Mouse (Mus musculus) bone marrow, adult 2 months (tissue): ENCODE measurements around the gene Fmnl3. TPM values are rescaled to one million over a fixed set of nuclear protein-coding genes. Genes with fewer than 3 reads are reported as not detected.
A peak's percentile ranks its signal among the peaks of the same experiment; 100 is the strongest.

Source experiments
- H3K27ac ChIP-seq: fragments of 200-500 bp; 2 replicates; pipeline ENCODE4 v1.5.1; 2012; ENCODE audit warnings: low read depth, mild to moderate bottlenecking, control low read depth, inconsistent platforms, low read length; ENCODE audit not compliant: control insufficient read depth, poor library complexity, insufficient read depth
- H3K4me1 ChIP-seq: fragments of 200-500 bp; 2 replicates; pipeline ENCODE4 v1.6.1; 2011; ENCODE audit warnings: low read length; ENCODE audit not compliant: control insufficient read depth, insufficient read depth
- H3K4me3 ChIP-seq: fragments of 200-500 bp; replicated peaks from 2 replicates; pipeline ENCODE3; 2011; ENCODE audit warnings: mild to moderate bottlenecking, low read depth, low read length, control low read depth; ENCODE audit not compliant: control insufficient read depth
- CTCF ChIP-seq: fragments of 200-500 bp; IDR thresholded peaks from 2 replicates; pipeline ENCODE4 v1.5.1; 2011; ENCODE audit warnings: low read length, control low read depth; ENCODE audit not compliant: control insufficient read depth, insufficient read depth
- POLR2A ChIP-seq: fragments of 200-500 bp; IDR thresholded peaks from 2 replicates; pipeline ENCODE4 v1.6.1; 2011; ENCODE audit warnings: low read depth, mild to moderate bottlenecking, control low read depth, low read length, borderline replicate concordance; ENCODE audit not compliant: control insufficient read depth
- WGBS: fragments of 180-500 bp; shearing (Covaris S2); methylation state at CpG from one replicate; pipeline ENCODE4 v1.1.7; 2018; 5-methylcytosine and 5-hydroxymethylcytosine counted together
- polyA plus RNA-seq: library from polyadenylated mRNA; stranded (reverse); fragments of >200 nt; gene quantifications from 2 replicates; pipeline ENCODE4 v1.2.4, GENCODE M21; 2011; ENCODE audit warnings: low replicate concordance; ENCODE audit not compliant: missing spikeins, insufficient read depth, insufficient read length

Fmnl3 gene
- polyA plus RNA-seq, 1 experiment, result 17.7 TPM

DNA sequence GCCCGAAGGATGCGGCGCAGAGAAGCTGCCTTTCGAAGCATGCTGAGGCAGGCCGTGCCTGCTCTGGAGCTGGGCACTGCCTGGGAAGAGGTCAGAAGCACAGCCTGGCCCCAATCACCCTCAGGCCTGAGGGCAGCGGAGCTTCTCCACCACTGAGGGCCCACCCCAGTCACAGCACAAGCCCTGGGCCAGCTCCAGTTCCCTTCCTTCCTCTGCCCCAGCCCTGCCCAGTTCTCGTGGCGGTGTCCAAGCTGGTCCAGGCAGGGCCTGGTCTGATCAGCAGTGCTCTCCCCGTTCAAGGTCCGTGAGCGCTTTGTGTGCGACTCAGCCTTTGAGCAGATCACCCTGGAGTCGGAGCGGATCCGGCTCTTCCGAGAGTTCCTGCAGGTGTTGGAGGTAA is 55.4 kb downstream of the Fmnl3 start:
- Histone ChIP-seq H3K27ac (no peak overlapping the region; the same call in 1 of the 2 replicates), H3K4me1 (no peaks in the 10 kb centered on the region), H3K4me3 (no peak overlapping the region)
- WGBS, result 86% methylated on average over 16 of the region's 16 CpGs
- TF ChIP-seq POLR2A (no peak), CTCF (no peak)

DNA sequence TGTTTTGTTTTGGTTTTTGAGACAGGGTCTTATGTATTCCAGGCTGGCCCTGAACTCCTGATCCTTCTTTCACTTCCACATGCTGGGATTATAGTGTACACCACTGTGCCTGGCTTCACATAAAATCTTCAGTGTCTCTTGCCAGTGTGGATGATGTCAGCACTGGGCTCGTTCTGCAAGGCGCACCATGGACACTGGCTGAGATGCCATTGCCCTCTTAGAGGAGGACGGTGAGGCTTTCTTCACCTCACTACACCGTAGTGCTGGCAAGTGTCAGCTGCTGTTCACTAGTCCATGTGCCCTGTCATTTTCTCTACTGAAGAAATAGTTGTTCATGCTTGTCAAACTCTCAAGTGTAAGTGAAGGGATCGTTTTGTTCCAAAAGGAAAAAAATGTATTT is 59.7 kb downstream of the Fmnl3 start:
- H3K4me1 ChIP-seq, result no peaks in the 10 kb centered on the region
- H3K4me3 ChIP-seq, result no peak overlapping the region
- TF ChIP-seq POLR2A (no peak), CTCF (no peak)
- no peak overlapping the region for H3K27ac ChIP-seq
- 83% methylated on average over 5 of the region's 5 CpGs for whole genome bisulfite sequencing

DNA sequence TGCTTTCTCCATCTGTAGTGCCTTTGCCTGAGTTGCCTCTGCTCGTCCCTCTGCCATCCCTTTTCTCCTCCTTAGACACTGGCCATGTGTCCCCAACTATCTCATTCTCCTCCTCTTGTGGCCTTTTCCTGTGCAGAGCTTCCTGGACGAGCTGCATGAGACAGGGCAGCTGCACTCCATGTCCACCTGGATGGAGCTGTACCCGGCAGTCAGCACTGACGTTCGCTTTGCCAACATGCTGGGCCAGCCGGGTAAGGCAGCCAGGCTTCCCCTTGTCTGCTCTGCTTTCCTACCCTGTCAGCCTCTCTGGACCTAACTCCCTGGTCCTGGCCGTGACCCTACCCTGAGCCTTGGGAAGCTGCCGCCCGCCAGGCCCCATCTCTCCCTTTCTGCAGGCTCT is 60.7 kb downstream of the Fmnl3 start:
- TF ChIP-seq POLR2A (no peak), CTCF (no peak)
- 85% methylated on average over 9 of the region's 9 CpGs for WGBS
- Histone ChIP-seq H3K4me3 (no peak overlapping the region), H3K4me1 (no peaks in the 10 kb centered on the region), H3K27ac (no peak overlapping the region)

DNA sequence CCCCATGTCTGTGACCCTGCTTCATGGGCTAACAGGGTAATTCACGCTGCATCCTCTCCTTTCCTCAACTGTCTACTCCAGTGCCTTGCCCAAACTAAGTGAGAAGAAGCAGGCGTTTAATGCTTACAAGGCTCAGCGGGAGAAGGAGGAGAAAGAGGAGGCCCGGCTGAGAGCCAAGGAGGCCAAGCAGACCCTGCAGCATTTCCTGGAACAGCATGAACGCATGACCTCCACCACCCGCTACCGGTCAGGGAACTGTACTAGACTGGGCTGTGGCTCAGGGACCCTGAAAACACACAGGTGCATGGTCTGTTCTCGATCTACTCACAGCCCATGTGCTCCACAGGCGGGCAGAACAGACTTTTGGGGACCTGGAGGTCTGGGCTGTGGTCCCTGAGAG is 62.8 kb downstream of the Fmnl3 start:
- Histone ChIP-seq H3K4me1 (no peaks in the 10 kb centered on the region), H3K4me3 (no peak overlapping the region), H3K27ac (no peak overlapping the region)
- no peak for TF ChIP-seq POLR2A
- no peak for TF ChIP-seq CTCF
- 86% methylated on average over 9 of the region's 9 CpGs for WGBS

DNA sequence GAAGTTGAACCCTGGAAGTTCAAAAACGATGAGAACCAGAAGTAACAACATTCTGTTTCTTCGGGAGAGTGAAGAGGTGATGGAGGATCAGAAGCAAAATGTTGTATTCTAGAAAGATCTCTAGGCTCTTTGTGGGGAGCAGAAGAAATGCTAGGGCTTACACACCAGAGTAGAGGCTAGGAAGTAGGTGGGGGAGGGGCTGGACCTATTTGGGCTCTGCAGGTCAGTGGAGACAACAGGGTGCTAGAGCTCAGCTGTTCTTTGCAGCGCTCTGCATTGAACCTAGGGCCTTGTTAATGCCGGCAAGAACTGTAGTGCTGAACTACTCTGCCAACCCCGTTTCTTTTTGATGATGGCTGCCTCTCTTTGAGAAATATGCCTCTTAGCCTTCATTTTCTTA is 74.1 kb downstream of the Fmnl3 start:
- Histone ChIP-seq H3K27ac (no peak overlapping the region), H3K4me3 (no peak overlapping the region), H3K4me1 (no peaks in the 10 kb centered on the region)
- WGBS, result 41% methylated on average over 5 of the region's 5 CpGs
- TF ChIP-seq CTCF, result no peak
- TF ChIP-seq POLR2A, result no peak

DNA sequence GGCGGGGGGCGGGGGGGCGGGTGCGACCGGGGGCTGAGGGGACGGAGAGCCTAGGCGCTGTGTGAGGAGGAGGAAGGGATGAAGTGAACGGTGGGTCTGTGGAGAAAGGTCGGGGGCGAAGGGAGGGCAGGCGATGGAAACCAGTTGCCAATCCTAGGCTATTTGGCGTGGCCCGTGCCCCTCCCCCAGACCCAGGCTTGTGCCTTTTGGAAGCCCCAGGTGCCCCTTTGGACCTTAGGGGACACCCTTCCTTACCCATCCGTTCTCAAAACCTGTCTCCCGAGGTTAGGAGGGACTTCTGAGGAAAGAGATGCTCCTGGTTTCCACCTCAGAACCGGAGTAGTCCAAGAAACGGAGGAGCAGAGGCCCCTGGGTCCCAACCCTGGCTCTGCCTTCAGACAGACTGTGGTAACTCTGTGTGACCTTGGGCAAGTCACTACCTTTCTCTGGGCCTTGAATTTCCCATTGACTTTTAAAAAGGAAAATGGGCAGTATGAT is 74.7 kb downstream of the Fmnl3 start, which contains the start of gene Fam186b:
TSS of gene Fam186b (minus strand) at position 405 of the 498 bp plus-strand sequence.
- H3K4me3 ChIP-seq, result peak within 1 kb of the TSS; percentile 65
- no peak for TF ChIP-seq CTCF
- no peaks in the 10 kb centered on the region for H3K4me1 ChIP-seq
- no peak within 1 kb of the TSS; the same call in 1 of the 2 replicates for H3K27ac ChIP-seq
- 10% methylated on average over 17 of the region's 17 CpGs for WGBS

DNA sequence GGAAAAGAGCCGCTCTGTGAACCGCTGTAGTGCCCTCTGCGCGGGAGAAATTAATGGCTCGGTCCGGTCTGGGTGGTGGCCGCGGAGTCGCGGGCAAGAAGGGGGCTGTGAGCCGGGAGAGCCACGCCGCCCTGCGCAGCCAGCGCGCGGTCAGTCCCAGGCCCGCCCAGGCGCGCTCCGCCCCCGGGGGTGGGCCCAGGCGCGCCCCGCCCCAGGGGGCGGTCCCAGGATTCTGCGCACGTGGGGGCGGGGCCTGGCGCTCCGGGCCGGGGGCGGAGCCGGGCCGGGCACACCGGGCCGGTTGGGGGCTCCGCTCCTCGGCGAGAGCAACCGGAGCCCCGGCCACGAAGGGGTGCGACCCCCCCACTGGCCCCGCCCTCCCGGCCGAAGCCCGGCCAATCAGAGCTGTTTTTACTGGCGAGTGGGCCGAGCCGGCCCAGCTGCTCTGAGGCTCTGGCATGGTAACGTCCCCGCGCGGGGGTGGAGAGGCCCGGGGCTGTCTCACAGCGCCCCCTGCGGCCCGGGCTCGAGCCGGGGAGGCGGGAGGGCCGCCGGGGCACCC is 75.4 kb downstream of the Fmnl3 start, which contains the start of gene Prpf40b:
TSS of gene Prpf40b (plus strand) at position 275 of the 562 bp plus-strand sequence.
- Histone ChIP-seq H3K4me3 (peak within 1 kb of the TSS; percentile 65), H3K27ac (no peak within 1 kb of the TSS; the same call in 1 of the 2 replicates), H3K4me1 (no peaks in the 10 kb centered on the region)
- TF ChIP-seq POLR2A (no peak; the same call in 1 of the 2 replicates), CTCF (0 out of 2 replicates have a peak, but pooled peaks have one; percentile 12)
- under 1% methylated on average over 64 of the region's 64 CpGs for WGBS

DNA sequence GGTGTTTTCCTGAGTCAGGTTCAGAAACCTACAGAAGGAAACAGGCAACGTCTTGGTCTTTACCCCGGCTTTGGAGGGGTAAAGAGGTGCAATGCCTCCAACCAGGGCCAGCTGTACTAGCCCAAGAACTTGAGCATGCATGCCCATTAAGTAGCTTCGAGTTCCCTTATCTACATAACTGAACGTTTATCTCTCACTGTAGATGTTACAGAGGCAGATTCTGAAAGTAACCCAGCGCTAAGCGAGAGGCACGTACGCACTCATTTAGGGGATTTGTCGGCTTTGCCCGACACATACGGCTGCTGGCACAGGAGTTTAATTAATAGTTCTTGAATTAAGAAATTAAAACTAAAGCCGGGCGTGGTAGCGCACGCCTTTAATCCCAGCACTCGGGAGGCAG is 76.0 kb downstream of the Fmnl3 start:
- Histone ChIP-seq H3K4me3 (peak overlapping the region; percentile 65), H3K4me1 (no peaks in the 10 kb centered on the region), H3K27ac (no peak overlapping the region)
- TF ChIP-seq POLR2A (no peak), CTCF (no peak)
- under 1% methylated on average over 16 of the region's 16 CpGs for WGBS
